Mouse (Mus musculus) CD4-positive, CD25-positive, alpha-beta regulatory T cell, adult 2 months (primary cell): ENCODE results near the gene Itga11.

Experiments used
- DNase-seq: peaks from one replicate; pipeline ENCODE4 v3.0.0-alpha.2; 2012; ENCODE audit warnings: low read depth, low spot score

Itga11 gene

DNA sequence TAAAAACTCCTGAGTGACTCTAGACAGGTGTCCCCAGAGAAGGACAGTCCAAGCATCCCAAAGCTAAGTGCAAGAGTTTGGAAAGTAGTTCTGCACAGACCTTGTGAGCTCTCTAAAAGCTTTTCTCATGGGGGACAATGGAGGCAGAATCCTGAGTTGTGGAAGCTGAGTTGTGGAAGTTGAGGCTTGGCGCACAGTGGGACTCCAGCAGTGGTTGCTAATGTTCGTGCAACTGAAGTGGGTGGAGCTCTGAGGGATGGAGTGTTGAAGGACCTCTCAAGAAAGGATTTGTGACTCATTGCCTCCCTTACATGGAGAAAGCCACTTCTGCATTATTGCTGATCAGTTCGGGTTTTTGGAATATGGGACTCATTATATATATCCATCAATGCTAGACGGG, 1.8 kb downstream of the Itga11 start:
- no peak for DNase-seq

DNA sequence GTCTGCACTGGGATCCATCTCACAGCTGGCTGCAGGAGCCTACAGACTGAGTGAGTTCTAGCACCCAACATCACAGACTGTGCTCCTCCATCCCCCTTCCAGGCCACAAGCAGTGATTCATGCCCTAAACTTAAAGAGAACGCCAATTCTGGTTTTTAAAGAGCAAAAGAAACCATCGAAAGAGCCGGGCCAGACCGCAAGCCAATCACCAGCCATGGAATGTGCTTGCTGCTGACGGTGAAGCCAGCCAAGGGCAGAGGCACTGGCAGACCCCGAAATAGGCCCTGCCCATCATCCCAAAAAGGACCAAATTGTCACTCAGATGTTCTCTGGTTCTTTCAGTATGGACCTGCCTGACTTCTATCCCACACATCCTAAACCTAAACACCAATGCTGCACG, 6.7 kb downstream of the Itga11 start:
- no peak for DNase-seq

DNA sequence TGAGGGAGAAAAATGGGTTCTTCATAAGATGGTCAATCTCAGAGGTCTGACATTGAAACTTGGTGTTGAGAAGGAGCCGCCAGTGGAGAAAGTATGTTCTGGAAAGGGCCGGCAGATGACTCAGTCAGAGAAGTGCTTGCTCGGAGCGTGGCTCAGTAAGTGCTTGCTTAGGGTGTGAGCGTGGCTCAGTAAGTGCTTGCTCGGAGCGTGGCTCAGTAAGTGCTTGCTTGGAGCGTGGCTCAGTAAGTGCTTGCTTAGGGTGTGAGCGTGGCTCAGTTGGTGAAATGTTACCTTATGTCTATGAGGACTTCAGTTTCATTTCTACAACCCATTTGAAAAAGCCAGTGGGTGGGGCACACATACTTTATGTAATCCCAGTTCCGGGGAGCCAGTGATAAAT, 12.1 kb downstream of the Itga11 start:
- DNase-seq, result no peak

DNA sequence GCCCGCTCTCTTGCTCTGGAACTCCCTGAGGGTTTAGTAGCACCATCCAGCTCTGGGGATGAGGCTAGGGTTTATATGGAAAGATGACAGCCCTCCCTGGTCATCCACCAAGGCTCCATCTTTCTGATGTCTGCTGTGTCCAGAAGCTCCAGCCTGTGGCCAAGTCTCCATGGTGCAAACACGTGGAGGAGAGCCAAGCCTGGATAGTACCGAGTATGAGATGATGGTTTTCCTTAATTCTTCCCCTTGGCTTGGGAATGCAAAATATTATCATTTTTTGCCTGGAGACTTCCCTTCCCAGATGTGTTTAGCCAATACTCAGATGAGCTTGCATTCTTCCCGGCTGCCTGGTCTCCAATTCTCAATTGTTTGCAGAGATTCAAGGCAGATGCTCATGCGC, 16.4 kb downstream of the Itga11 start:
- no peak for DNase-seq

DNA sequence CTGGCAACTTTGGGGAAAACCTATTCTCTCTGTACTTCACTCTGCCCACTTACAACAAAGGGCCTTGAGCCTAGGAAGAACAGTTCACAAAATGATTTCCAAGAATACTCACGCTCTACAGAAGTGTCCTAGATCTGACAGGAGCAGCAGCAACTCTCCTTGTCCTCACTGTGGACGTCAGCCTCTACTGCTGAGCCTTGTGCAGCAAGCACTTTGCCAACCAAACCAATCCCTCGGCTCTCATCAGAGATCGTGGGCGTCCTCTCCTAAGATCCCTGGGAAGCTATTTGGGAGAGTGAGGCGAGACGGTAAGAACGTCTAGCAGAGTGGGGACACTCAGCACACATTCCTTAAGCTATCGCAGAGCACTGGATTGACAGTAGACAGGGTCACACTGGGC, 17.6 kb downstream of the Itga11 start:
- no peak for DNase-seq

DNA sequence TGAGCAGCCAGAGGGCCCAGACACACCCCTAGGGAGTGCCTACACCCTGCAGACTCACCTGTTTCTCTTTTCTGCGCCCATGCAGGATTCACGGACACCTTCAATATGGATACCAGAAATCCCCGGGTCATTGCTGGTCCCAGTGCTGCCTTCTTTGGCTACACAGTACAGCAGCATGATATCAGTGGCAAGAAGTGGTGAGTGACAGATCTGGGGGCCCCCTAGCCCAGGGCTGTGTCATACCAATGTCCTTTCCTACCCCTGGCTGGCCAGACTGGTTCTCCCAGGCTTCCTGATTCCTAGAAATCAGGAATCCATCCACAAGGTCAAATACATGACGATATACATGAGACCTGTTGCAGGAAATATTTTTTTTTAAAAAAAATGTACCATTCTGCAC, 19.2 kb downstream of the Itga11 start:
- DNase-seq, result no peak

DNA sequence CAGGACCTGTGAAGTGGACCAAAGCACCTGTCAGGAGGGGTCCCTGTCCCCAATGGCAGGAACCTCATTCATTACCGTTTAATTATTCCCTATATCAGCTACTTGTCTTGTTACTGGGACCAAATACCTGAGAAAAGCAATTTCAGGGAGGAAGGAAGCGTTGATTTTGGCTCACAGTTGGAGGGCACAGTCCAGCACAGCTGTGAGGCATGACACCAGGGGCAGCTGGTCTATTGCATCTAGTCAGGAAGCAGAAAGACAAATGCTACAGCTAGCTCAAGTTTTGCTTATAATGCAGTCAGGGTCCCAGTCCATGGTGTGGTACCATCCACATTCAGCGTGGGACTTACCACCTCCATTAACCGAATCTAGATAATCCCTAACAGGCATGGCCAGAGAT, 29.6 kb downstream of the Itga11 start:
- DNase-seq, result no peak

DNA sequence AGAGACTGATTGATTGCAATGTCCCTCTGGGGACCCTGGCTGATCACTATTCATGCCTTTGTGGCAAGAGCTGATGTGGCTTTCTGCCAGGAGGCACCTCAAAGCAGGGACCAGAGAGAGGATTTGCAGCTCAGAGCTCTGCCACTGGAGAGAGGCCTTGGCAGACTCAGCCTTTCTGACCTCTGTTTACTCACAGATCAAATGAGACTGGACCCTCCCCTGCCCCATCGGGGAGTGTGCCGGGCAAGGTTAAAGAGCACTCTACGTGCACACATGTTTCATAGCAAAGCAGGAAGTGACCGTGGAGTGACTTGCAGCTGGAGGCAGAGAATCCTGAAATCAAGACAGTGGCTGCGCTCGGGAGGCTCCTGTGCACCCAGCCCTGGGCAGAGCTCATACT, 30.2 kb downstream of the Itga11 start:
- no peak for DNase-seq

DNA sequence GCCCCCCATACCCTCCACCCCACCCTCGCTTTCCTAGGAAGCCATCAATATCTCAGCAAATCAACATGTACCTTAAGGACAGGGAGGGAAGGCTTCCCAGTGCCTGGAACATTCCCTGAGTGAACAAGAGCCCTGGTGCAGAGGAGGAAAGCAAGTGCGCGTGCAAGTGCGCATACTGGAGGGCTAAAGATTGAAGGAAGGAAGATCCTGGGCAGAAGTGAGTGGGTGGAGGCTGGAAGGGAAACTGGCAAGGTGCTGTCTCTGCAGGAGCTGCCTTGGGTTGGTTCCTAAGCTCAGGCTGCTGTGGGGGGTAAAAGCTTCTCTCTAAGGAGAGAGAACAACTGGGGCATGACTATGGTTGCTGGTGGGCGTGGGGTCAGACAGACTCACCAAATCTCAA, 32.4 kb downstream of the Itga11 start:
- DNase-seq, result no peak

DNA sequence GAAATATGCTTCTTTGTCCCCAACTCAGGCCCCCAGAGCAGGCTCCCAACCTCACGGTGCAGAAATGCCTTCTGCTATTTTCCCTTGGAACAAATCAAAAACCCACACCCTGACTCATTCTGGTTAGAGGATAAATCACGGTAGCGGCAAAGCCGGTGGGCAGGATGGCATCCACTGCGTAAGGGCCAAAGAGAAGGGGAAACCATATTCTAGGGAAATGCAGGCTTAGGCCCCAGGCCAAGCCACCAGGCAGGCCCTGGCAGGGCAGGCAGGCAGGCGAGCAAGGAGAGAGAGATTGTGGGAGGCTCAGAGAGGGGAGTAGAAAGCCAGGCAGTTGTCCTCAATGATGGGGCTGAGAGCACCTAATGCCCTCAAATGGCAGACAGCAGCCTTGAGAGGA, 34.7 kb downstream of the Itga11 start:
- DNase-seq, result no peak

DNA sequence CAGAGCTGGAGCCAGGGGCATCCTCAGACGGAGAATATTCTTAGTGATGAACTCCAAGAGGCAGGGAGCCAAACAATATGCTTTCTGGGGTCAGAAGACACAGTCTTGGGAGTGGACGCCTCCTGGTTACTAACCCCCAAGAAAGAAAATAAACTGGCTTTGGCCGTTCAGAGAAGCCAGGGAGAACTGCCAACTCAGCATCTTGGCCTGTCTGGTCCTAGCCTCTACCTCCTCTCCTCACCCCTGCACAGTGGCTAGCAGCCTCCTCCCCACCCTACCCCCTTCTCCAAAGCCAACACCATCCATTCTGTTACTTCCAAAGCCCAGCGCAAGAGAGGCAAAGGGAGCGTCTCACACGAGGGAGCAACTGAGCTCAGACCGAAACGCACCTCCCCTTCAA, 35.4 kb downstream of the Itga11 start:
- no peak for DNase-seq

DNA sequence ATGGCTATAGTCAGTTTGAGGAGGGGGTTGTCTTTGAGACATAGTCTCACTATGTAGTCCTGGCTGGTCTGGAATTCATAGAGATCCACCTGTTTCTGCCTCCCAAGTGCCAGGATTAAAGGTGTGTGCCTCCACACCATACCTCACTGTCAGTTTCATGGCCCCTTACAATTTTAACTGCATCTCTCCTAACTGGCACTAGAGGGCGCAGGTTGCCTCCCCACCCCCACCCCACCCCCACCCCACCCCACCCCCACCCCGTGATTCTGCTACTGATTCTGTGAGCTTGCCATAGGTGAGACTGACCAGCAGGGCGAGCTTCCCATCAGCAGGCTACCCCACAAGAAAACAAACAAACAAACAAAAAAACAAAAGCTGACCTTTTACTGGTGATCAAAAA, 36.7 kb downstream of the Itga11 start:
- peak; percentile 10 for DNase-seq

DNA sequence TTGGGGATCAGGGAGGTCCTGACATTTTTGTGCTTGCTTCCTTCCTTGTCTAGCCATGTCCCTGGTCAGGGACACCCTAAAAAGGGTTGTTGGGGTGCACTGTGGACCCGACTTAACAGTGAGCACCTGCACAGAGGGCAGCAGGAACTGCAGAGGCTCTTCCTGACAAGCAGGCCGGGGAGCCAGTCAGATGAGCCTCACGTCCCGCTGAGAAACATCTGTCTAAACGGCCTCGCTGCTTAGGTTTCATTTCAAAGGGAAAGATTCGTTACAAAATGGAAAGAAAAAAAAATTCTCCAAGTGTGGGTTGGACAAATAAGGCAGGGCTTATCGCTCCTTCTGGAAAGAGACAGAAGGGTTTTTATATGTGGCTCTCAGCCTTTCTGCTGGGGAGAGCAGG, 40.4 kb downstream of the Itga11 start:
- DNase-seq, result peak; percentile 8

DNA sequence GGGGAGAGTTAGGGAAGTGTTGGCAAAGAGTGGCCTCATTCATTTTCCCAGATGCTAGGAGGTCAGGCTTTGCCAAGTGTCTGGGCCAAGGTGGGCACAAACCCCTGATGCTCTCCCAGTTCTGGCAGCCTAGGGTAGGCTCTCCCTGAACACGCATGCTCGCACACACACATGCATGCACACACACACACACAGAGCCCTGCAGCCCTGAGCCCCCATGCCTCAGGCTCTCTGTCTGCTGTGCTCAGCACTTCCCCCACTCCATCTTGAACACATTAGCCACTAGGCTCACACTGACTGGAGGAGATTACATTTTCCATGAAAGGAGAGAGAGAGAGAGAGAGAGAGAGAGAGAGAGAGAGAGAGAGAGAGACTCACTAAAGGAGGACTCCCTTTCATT, 44.2 kb downstream of the Itga11 start:
- no peak for DNase-seq

DNA sequence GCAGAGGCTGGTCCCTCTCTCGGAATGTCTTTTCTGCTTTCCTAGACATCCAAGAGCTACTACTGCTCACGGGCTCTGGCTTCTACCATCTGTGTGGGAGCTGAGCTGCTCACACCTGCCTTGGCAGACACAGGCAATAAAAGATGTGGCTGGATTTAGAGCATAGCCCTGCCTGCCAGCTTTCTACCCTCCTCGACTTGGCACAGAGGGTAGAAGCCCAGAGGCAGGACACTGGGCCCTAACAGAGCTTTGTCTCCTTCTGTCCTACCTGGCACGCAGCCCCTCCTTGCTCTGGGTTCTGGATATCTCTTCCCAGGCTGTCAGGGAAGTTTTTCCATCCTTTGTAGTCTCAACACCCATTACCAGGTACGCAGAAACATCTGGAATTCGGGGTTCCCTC, 45.1 kb downstream of the Itga11 start:
- no peak for DNase-seq

DNA sequence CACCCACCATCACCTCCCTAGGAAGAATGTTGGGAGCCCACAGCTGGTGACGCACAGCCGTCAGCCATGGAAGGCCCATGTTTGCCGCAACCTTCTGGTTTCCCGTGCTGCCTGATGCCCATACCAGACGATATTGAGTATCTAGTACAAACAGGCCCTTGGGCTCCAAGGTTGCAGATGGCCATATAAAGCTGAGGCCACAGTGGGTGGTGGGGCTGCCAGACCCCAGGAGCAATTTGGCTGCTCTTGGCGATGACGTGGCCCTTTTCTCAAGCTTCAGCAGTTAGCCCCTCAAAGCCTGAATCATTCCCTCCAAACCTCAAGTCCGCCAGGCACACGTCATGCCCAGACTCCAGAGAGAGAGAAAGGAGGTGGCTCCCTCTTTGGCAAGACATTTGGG, 46.5 kb downstream of the Itga11 start:
- DNase-seq, result no peak

DNA sequence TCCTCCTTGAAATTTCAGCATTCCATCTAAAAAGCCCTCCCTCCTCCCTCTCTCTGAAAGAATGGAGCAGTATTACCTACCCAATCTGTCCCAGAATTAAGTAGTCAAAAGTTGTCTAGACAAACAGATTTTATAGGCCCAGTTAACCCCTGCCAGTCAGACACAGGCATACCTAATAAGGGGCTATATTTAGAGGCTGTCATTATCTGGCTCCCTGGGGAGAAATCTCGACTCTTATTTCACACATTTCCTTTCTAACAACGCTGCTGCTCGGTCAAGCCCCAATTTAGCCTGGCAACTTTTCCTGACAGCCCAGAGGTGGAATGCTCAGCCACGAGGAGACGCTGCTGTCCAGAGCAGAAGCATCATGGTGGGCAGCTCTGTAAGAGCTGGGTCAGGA, 47.6 kb downstream of the Itga11 start:
- no peak for DNase-seq

DNA sequence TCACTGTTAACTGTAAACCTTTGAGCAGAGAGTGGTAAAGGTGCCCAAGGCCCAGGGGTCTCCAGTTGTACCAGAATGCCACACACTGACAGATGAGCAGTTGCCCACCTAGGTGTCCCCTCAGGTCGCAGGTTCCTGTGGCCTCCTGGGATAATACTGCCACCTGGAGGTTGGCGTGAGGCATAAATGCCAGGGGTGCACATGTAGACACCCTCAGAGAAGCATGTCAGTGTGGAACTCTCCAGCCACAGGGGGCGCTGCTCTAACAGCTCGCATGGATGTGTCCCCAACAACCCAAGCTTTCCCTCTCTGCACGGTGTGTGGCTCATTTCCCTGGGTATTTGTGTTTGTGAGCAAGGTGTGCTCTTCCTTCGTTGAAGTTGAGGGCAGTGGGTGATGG, 48.8 kb downstream of the Itga11 start:
- DNase-seq, result peak; percentile 32

DNA sequence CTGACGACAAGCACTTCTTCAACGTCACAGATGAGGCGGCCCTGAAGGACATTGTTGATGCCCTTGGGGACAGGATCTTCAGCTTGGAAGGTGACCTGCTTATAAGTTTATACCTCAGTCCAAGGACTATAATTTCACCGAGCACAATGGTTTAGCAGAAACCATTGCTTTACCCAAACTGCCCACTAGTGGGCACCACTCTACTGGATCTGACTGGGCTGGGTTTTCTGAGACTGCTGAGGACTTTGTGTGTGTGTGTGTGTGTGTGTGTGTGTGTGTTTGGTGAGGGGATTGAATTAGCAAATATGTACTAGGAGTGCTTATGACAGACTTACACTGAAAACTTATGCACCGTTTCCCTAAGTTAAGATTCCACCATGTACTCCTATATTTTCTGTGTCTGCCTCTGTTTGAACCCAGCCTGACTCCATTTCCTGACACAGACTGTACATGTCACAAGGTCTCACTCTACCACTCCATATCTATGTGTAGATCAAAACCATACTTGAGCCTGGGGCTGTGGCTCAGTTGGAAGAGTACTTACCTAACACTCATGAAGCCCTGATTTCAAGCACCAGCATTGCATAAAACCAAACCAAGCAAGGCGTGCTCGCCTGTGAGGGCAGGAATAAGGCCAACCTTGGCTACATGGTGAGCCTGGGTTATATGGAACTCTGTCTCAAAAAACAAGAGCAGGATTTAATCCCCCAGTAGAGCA, 67.1 kb downstream of the Itga11 start:
- DNase-seq, result peak; percentile 66

DNA sequence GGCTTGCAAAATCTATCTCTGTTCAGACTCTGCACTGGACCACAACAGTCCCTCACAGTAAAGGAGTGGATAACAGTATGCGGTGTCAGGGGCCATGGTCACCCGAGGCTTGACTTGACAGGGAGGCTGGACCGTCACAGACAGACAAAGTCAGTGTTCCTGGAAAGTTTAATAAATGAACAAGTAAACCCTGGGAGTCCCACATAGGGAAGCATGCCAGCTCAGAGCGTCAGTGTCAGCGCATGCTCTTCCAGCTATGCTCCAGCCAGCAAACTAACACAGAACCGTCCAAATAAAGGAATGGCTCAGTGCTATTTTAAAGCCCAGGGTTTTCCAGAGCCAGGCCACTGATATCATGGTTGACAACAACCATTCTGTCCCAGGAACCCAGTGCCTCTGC, 69.0 kb downstream of the Itga11 start:
- DNase-seq, result no peak

DNA sequence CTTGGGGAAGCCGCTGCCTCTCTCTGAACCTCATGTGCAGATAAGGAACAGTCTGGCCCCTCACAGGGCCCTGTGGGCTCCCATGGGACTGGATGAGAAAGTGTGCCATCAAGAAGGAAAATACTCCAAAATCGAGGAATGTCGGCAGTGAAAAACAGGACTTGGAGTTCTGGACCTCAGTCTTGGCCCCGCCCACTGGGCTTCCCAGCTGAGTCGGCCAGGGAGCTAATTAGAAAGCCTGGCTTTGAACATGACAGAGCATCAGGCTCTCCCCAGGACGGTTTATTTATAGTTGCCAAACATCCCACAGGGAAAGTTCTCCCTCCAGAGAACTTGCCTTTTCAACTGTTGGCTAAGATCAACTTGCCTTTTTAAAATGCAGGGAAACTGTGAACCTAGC, 72.0 kb downstream of the Itga11 start:
- no peak for DNase-seq

DNA sequence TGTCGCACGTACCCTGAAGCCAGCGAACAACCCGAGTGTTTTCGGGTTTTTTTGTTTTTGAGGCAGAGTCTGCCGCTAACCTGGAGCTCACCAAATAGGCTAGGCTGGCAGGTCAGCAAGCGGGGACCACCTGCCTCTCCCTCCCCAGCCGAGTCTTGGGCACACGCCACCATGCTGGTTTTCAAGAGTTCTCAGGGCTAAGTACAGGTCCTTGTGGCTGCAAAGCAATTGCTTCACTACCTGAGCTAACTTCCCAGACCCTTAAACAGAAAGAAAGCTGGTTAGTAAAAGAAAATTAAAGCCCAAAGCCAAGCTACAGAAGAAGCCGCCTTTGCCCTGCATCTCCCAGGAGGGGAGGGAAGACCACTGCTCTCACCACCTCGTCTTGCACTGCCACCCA, 72.8 kb downstream of the Itga11 start:
- DNase-seq, result no peak

DNA sequence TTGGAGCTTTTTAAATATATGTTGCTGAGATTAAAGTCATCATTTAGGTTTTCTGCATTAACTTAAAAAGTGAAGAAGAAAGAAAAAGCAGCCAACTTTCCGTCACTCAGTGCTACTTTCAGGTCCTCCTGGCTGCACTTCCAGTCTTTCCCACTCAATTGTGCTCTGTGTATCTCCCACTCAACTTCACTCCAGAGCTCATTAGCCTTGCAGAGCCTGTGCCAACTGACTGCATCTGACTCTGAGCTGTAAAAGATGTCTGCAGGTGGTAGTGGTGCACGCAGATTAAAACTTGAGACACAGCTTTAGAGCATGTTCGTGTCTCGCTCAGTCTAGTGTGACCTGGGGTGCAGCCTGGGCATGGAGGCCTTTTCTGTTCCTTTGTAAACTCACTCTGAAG, 80.7 kb downstream of the Itga11 start:
- no peak for DNase-seq

DNA sequence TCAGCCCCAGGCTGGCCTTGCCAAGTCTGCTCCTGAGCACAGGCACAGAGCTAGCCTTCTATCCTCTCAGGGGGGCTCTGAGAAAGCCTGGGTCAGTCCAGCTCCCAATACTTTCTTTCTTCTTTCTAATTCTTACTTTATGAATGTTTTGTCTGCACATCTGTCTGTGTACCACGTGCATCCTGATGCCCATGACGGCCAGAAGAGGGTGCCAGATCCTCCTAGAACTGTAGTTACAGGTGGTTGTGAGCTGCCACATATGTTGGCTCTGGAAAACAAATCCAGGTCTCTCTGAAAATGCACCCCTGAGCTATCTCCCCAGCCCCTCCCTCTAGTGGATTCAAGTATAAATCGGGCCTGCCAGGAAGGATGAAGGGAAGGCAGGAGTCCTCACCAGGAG, 82.0 kb downstream of the Itga11 start:
- DNase-seq, result peak; percentile 29
